Mouse (Mus musculus): ENCODE measurements around the gene Trip10. TPM values are rescaled to one million over a fixed set of nuclear protein-coding genes. Genes with fewer than 3 reads are reported as not detected.

Gene Trip10
- total RNA-seq (2021) (100 to 1,000 TPM; 107 to 128 TPM), polyA plus RNA-seq (2012; rRNA removed) (69.0 and 83.2 TPM in 2 replicates)
- long read RNA-seq, transcript Trip10-202 (15 exons, 1,812 nt) = minor isoform, 29 of 136 reads
- long read RNA-seq, transcript Trip10-201 (14 exons, 2,224 nt) = minor isoform, 20 of 136 reads
- long read RNA-seq, transcript Trip10-205 (15 exons, 2,136 nt) = major isoform, 57 of 136 reads
- long read RNA-seq, transcript Trip10-207 (14 exons, 2,016 nt) = minor isoform, 10 of 136 reads
- long read RNA-seq, partial matches to known transcripts = 6 of 136 reads
- long read RNA-seq, other reads (novel, unspliced or antisense) = 14 of 136 reads

DNA sequence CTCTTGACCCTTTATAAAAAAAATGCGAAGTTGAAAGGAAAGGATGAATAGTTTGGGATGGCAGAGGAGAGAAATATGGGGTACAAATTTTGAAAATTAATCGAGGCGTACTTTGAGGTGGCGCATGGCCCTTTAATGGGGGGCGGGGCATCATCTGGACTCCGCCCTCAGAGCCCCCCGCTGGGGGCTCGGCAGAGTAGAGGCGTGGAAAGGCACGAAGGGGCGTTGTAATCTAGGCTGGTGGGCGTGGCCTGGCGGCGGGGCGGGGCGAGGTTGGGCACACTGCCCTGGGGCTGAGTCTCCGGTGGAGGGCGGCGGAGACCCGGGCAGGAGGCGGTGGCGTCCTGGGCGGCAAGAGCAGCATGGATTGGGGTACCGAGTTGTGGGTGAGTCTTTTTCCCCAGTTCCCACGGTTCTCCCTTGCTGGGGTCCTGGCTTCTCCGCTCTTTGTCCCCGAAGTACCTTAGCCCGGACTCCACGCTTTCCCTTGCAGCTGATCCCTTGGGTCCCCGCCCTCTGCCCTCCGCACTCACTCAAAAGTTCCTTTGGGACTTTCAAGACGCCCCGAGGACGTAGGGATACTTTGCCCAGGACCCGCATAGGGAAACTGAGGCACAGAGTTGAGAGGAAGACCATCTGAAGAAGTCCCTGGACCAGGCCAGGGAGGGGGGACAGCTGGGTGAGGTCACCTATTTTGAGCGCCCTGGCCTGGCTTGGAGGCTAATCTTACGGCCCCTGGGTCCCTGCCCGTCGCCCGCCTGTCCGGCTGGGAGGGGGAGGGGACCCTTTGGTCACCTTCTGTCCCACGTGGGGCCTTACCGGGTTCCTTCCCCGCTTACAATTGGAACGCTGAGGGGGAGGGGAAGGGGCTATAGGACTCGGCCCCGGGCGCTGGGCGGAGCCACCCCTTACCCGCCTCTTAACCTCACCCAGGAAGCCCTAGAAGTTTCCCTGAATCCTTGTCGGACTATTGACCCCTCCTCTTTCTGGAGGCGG lies at the start of gene Trip10:
Trip10 (plus strand) TSS at position 270 of the 996 bp plus-strand sequence.
- peaks cover 2% of the 10 kb centered on the region; the same call in 1 of the 2 replicates for H3K36me3 ChIP-seq (ENCODE audit: control insufficient read depth, insufficient read depth, low read length)
- no peaks in the 10 kb centered on the region for H3K27me3 ChIP-seq (ENCODE audit: control insufficient read depth, insufficient read depth, low read length)
- H3K27ac ChIP-seq = peak within 1 kb of the TSS; percentile 96
- peaks cover 4% of the 10 kb centered on the region for H3K4me1 ChIP-seq (ENCODE audit: control insufficient read depth, insufficient read depth, low read length)
- TF ChIP-seq CTCF (IDR thresholded peaks at IDR 0.05) (peak; percentile 51), POLR2A (IDR thresholded peaks at IDR 0.05; ENCODE audit: insufficient read depth, low read depth, low read length) (peak; percentile 91), EP300 (IDR thresholded peaks at IDR 0.05; ENCODE audit: insufficient read depth, low read depth, low read length) (peak; percentile 22; the same call in 1 of the 2 replicates)
- H3K79me2 ChIP-seq (replicated peaks; ENCODE audit: control insufficient read depth, insufficient read depth, low read length) = no peaks in the 10 kb centered on the region
- peak within 1 kb of the TSS; percentile 87 for H3K4me3 ChIP-seq
- intact Hi-C loops (cut with DNase I) = loop anchor here (1.0 kb wide), 1 partner anchor 26 kb away; no protein-coding TSS in a partner anchor
- peak; percentile 96 to 100 for DNase-seq
- WGBS = under 1% methylated on average over 52 of the region's 52 CpGs
- H3K9ac ChIP-seq (ENCODE audit: low read depth, low read length) = peak within 1 kb of the TSS; percentile 66

GRCm38 (mm10) chr17:57201841-57202724 lies 47.2 kb upstream of the Trip10 start:
- intact Hi-C loops (cut with DNase I) = no loop called here
- WGBS = 69% methylated on average over 10 of the region's 10 CpGs
- no peak for DNase-seq
- no peak overlapping the region for H3K4me3 ChIP-seq
- no peaks in the 10 kb centered on the region for H3K79me2 ChIP-seq (replicated peaks; ENCODE audit: control insufficient read depth, insufficient read depth, low read length)
- H3K36me3 ChIP-seq (ENCODE audit: control insufficient read depth, insufficient read depth, low read length) = no peaks in the 10 kb centered on the region
- no peaks in the 10 kb centered on the region for H3K27me3 ChIP-seq (ENCODE audit: control insufficient read depth, insufficient read depth, low read length)
- H3K27ac ChIP-seq = no peak overlapping the region
- no peaks in the 10 kb centered on the region for H3K4me1 ChIP-seq (ENCODE audit: control insufficient read depth, insufficient read depth, low read length)
- TF ChIP-seq CTCF (IDR thresholded peaks at IDR 0.05) (no peak), EP300 (IDR thresholded peaks at IDR 0.05; ENCODE audit: insufficient read depth, low read depth, low read length) (no peak), POLR2A (IDR thresholded peaks at IDR 0.05; ENCODE audit: insufficient read depth, low read depth, low read length) (no peak)
- H3K9ac ChIP-seq (ENCODE audit: low read depth, low read length) = no peak overlapping the region

DNA sequence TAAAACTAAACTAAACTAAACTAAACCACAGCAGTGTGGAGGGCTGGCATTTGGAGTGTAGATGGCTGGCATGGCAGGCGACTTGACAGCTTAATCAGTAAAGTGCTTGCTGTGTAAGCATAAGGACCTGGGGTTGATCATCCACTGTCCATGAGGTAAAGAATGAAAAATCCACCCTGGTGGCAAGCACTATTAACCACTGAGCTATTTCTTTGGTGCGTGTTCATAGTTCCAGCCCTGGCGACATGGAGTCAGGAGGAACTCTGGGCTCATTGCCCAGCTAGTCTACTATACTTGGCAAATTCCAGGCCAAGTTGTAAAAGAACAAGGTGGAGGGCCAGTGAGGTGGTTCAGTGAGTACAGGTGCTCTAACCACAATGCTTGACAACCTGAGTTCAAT lies 41.3 kb upstream of the Trip10 start:
- no peaks in the 10 kb centered on the region for H3K4me1 ChIP-seq (ENCODE audit: control insufficient read depth, insufficient read depth, low read length)
- DNase-seq = no peak
- no peaks in the 10 kb centered on the region for H3K27me3 ChIP-seq (ENCODE audit: control insufficient read depth, insufficient read depth, low read length)
- H3K79me2 ChIP-seq (replicated peaks; ENCODE audit: control insufficient read depth, insufficient read depth, low read length) = no peaks in the 10 kb centered on the region
- no peak overlapping the region for H3K27ac ChIP-seq
- H3K36me3 ChIP-seq (ENCODE audit: control insufficient read depth, insufficient read depth, low read length) = no peaks in the 10 kb centered on the region
- intact Hi-C loops (cut with DNase I) = no loop called here
- no peak overlapping the region for H3K4me3 ChIP-seq
- 52% methylated on average over 3 of the region's 3 CpGs for WGBS
- no peak overlapping the region for H3K9ac ChIP-seq (ENCODE audit: low read depth, low read length)
- TF ChIP-seq POLR2A (IDR thresholded peaks at IDR 0.05; ENCODE audit: insufficient read depth, low read depth, low read length) (no peak), EP300 (IDR thresholded peaks at IDR 0.05; ENCODE audit: insufficient read depth, low read depth, low read length) (no peak), CTCF (IDR thresholded peaks at IDR 0.05) (no peak)

GRCm38 (mm10) chr17:57209330-57209729 lies 39.9 kb upstream of the Trip10 start:
- no peaks in the 10 kb centered on the region for H3K4me1 ChIP-seq (ENCODE audit: control insufficient read depth, insufficient read depth, low read length)
- H3K4me3 ChIP-seq = no peak overlapping the region
- H3K27ac ChIP-seq = no peak overlapping the region
- intact Hi-C loops (cut with DNase I) = no loop called here
- TF ChIP-seq CTCF (IDR thresholded peaks at IDR 0.05) (0 out of 2 replicates have a peak, but pooled peaks have one; percentile 4), EP300 (IDR thresholded peaks at IDR 0.05; ENCODE audit: insufficient read depth, low read depth, low read length) (no peak)
- no peak overlapping the region for H3K9ac ChIP-seq (ENCODE audit: low read depth, low read length)
- WGBS = 55% methylated on average over 4 of the region's 4 CpGs
- DNase-seq = no peak
- no peaks in the 10 kb centered on the region for H3K79me2 ChIP-seq (replicated peaks; ENCODE audit: control insufficient read depth, insufficient read depth, low read length)
- no peaks in the 10 kb centered on the region for H3K36me3 ChIP-seq (ENCODE audit: control insufficient read depth, insufficient read depth, low read length)
- H3K27me3 ChIP-seq (ENCODE audit: control insufficient read depth, insufficient read depth, low read length) = no peaks in the 10 kb centered on the region

DNA sequence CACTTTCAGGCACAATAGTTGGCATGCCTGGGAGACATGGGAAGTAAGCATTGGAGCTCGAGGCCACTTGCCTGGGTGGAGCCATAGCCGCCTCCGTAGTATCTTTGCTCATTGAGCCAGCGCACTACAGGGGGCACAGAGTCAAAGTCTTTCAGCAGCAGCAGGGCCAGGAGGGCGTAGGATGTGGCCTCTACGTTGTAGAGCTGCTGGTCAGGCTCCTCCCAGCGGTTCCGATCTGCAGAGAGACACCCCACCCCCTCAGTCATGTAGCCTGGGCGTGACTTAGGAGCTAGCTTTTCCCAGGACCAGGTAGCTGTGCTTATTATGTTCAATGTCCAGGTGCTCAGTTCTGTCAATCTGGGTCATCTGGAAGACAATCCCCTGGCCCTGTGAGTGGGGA lies 37.8 kb upstream of the Trip10 start:
- Histone ChIP-seq H3K79me2 (replicated peaks; ENCODE audit: control insufficient read depth, insufficient read depth, low read length) (no peaks in the 10 kb centered on the region), H3K4me3 (no peak overlapping the region), H3K4me1 (ENCODE audit: control insufficient read depth, insufficient read depth, low read length) (no peaks in the 10 kb centered on the region), H3K9ac (ENCODE audit: low read depth, low read length) (no peak overlapping the region), H3K27me3 (ENCODE audit: control insufficient read depth, insufficient read depth, low read length) (no peaks in the 10 kb centered on the region), H3K27ac (no peak overlapping the region), H3K36me3 (ENCODE audit: control insufficient read depth, insufficient read depth, low read length) (no peaks in the 10 kb centered on the region)
- no peak for DNase-seq
- TF ChIP-seq POLR2A (IDR thresholded peaks at IDR 0.05; ENCODE audit: insufficient read depth, low read depth, low read length) (no peak), EP300 (IDR thresholded peaks at IDR 0.05; ENCODE audit: insufficient read depth, low read depth, low read length) (no peak), CTCF (IDR thresholded peaks at IDR 0.05) (no peak)
- WGBS = 57% methylated on average over 9 of the region's 9 CpGs
- intact Hi-C loops (cut with DNase I) = no loop called here

Measured in heart, adult 2 months (tissue).